Mouse (Mus musculus): Measurements from ENCODE around the gene Rras2.

Rras2 gene

DNA sequence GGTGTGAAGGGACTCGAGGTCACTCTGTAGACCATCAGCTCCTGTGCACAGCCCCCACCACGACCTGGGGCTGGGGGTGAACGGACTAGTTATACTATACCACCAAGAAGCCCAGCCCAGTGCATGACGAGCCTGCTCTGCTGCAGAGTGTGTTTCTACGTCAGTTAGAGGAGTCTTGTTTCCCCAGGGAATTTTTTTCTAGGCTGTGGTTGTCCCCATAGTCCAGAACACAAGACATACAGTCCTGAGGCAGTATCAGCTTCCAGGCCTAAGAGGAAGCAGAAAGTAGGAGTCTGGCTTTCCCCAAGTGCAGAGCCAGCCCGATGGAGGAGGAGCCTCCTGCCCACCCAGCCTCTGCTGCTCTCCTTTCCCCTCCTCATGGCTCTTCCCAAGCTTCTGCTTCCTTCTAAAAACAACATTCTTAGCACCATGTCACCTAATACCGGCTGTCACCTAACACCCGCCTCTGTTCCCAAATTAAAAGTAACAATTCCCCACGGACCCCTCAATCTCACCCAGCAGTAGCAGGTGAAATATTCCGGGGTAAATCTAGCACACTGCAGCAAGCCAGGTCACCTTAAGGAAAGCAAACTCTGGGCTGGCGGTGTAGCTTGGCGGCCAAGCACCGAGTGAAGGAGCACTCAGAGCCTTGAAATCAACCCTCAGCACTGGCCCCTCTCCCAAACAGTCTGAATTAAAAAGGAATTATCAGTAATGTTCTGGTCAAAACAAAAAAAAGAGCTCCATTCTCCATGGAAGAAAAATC is 45.5 kb downstream of the Rras2 start:
- peak; percentile 52 for DNase-seq (ENCODE audit: low read depth, low spot score)

DNA sequence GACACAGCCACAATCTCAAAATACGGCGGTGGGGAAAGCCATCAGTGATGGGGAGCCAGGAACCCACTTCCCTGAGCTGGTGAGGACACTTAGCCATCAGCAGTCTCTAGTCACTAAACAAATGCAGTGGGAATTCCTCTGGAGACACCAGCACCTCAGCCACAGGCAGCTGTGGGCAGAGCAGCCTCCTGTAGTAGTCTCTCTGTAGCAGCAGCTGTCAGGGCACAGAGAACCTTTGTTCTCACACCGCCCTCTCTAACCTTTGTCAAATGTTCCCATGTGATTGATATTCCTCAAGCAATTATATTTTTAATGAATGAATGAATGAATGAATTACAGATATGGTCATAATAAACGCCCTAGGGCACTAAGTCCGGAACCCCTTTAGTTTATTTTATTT is 46.2 kb downstream of the Rras2 start:
- DNase-seq (ENCODE audit: low read depth, low spot score) = no peak

DNA sequence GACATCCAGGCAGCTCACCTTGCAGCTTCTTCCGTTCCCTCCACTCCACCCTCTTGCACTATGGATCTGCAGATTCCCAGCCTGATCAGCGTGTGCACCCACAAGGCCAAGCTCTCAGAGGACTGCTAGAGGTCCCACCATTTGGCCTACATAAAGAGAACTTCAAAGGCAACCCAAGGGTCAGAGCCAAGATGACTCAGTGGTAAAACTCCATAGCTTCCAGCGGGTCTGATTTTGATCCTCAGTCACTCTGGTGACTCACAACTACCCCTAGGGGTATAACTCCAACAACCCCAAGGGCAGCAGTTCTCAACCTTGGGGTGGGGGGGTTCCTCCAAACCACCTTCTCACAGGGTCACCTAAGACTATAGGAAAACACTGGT is 47.1 kb downstream of the Rras2 start:
- DNase-seq (ENCODE audit: low read depth, low spot score) = no peak

DNA sequence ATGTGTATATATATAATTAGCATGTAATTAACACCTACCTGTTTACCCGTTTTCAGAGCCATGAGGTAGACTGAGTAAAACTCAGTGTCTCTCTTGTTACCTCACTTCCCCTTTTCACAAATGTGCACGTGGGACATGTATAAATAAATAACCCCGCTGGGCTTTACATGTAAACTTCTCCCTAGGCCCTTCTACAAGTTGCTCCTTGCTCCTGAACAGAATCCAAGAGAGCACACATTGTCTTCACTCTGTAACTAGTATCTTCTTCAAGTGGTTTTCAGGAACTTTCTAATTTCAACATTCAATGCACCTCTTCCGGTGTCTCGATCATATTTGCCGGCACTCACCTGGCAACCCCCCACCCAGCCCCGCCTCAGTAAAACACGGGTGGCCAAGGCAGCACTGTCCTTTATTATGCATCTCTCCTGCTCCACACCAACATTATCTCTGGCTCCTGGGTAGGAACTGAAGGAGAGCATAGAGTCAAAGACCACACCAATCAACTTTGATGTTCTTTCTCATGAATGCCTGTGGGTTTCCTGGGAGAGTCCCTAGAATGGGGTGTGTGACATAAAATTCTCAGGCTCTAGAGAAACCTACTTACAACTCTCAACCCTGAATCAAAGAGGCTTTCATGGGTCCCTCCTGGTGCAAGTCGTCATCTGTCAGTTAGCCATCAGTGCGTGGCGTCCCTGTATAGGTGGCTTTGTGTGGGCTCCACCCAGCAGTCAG is 47.7 kb downstream of the Rras2 start:
- DNase-seq (ENCODE audit: low read depth, low spot score) = no peak

DNA sequence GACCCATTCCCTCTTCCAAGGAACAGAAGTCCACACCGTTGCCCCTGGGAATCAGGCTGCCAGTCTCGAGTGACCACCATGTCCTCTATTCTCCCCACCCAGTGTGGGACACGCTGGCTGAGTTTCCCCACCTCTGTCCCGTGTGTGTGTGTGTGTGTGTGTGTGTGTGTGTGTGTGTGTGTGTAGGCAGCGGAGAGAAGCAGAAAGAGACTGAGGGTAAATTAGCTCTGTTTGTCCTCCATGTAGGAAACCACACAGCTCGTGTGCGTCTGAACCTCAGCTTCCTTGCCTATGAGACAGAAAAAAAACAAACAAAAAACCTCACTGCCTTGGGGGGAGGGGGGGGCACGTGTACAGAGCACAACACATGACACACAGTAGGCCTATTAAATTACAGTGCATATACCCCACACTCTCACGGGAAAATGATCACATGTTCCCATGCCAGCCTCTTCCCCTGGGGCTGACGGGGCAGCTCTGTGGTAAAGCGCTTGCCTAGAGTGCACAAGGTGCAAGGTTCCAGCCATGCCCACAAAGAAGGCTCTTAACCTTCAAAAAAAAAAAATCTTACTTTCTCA is 48.5 kb downstream of the Rras2 start:
- no peak for DNase-seq (ENCODE audit: low read depth, low spot score)

DNA sequence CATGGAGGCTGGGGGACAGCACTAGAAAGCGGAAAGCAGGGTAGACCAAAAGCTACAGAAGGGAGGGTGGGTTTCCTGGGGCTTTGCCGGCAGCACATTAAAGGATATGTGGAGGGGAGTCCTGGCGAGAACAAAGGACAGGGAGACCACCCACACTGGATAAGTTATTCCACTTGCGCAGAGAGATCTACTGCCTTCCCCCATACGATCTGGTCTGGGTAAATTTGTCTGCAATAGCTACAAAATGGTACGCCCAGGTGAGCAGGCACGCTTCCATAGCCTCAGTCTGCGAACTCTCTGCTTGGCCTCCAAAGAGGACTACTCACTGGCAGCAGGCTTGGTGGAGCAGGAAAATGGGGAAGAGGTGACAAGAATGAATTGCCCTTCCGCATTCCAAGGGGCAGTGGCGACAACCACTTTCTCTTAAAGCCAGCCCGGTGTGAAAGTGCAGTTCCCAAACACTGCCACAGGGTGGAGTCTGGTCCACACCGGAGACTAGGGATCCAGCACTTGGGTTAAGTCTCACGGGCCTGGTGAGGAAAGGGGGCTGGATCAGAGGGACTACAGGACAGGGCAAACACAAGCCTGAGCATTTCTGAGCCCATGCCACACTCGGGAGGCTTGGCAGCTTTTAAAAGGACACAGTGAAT is 50.9 kb downstream of the Rras2 start:
- DNase-seq (ENCODE audit: low read depth, low spot score) = peak; percentile 71

DNA sequence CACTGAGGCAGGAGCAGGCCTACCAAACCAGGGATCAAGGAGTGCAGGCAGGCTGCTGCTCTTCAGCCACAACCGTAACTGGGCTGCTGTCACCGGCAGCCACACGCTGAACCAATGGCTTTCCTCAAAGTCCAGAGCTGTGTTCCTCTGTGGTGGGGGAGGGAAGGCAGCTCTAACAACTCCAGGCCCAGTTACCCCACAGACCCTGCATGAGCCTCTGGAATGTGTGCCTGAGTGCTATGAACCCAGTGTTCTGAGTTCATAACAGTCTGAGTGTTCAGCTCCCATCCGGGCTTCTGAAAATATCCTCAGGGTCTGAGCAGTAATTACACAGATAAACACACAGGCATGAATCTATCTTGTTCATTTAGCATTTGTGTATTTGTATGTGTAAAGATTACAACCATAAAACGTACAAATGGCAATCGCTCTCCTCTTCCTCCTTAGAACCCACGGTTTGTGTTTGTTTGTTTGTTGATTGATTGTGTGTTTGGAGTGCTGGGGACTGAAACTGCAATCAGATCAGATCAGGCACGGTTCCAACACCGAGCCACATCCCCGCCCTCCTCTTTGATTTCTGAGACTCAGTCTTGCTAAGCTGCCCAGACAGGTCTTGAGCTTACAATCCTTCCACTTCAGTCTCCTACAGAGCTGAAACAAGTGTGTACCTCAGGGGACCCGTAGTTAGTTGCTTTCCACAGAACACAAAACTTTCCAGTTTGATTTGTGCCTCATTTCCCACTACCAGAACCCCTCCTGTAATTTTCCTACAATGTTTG is 52.0 kb downstream of the Rras2 start:
- no peak for DNase-seq (ENCODE audit: low read depth, low spot score)

DNA sequence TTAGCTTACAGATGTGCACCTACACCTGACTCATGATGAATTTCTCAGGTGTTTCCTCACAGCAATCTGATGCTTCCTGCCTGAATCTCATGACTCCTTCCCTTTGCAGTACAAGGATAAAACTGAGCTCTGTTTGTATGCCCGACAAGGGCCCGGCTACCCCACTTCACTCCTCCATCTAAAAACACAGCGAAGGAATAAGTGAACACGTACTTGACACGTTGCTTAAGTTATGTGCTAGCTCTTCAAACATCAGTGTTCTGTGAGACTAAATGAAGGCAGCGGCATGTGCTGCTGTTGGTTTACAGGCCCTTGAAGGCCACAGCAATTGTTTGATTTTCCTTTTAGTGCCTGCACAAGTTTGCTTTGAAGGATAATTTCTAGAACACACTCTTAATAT is 53.6 kb downstream of the Rras2 start:
- no peak for DNase-seq (ENCODE audit: low read depth, low spot score)

DNA sequence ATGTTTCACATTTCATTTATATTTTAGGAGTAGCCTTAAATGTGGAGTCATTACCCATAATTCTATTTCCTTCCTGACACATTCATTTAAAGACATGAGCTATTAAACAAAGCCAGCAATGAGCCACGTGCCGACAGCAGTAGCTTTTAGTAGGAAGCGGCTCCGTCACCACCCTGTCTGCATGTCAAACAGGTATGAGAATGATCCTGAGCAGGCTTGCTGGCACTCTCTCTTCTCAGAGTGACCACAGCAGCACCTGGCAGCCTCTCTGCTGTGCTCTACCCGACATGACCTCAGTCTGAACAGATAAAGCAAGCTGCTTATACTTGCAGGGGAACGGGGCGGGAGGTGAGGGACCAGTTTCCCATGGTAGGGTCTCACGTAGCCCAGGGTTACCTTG is 54.0 kb downstream of the Rras2 start:
- peak; percentile 15 for DNase-seq (ENCODE audit: low read depth, low spot score)

DNA sequence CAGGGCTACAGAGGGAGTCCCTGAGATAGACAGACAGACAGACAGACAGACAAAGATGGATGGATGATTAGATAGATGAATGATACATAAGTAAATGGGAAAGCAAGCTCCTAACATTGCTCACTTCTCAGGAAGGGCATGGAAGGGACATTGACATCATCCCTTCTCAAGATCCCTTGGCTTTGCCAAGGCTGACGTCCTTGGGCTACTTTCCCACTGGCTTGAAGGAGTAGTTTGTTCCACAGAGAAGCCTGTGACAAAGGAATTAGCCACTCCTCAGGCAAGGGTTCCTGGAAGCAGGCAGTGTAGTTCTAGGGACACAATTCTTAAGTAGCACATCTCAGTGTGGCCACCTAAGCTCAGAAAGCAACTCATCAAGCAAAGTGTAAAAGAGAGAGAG is 55.1 kb downstream of the Rras2 start:
- DNase-seq (ENCODE audit: low read depth, low spot score) = peak; percentile 72

DNA sequence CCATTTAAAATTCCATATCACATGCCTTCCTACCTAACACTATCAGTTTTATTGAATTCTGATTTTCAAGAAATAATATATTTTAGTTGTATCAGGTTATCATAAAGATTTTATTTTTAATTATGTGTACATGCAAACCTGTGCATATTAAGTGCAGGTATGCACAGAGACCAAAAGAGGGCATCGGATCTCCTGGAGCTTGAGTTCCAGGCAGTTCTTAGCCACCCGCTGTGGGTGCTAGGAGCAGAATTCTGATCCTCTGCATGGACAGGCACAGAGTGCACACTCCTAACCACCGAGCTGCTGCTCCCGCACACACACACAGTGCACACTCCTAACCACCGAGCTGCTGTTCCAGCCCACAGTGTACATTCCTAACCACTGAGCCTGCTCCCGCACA is 57.1 kb downstream of the Rras2 start:
- DNase-seq (ENCODE audit: low read depth, low spot score) = no peak

DNA sequence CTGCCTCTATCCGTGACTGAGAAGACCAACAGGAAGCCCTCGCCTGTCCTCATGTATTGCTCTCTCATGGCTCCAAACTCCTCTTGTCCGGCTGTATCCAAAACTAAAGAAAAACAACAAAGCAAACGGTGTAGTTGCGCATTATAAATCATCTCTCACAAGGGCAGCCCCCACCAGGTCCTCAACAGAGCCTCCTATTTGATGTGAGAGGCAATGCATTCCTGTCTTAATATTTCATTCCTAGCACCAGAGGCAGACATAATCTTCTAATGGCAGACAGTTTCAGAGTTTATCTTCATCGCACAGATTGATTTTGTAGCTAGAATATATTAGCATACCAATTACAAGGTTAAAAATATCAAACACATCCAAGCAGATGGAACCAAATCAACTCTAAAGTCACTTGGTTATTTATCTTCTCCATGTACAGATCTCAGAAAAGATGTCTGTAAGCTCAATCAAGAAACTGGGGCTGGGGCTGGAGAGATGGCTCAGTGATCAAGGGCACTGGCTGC is 58.6 kb downstream of the Rras2 start:
- no peak for DNase-seq (ENCODE audit: low read depth, low spot score)

DNA sequence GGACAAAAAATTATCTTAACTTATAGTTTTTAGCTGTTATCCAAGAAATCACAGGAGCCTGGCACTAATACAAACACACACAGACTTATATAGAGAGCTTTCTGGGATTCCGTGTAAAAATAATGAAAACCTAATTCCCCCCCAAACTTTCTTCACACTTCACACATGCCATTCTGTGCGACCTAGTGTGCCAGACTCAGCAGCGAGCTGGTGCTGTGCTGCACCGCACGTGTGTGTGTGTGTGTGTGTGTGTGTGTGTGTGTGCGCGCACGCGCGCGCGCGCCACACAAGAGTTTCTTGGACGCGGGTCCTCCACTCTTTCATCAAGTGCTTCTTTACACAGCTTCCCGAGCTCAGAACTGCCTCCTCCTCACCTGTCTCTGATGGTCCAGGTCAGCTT is 59.4 kb downstream of the Rras2 start:
- no peak for DNase-seq (ENCODE audit: low read depth, low spot score)

DNA sequence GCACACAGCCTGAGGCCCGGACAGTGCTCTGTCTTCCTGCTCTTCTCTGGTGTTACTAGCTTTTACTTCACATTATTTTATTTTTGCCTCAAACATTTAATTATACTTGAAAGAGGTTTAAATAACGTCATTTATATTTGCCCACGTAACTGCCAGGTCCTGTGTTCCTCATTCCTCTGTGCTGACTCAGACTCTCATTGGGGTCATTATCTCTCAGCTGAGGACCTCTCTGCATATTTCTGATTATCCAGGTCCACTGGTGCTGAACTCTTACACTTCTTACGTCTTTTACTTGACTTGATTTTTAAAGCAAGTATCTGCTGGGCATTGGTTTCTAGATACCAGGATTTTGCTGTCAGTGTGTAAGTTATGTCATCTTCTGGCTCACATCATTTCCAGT is 63.9 kb downstream of the Rras2 start:
- DNase-seq (ENCODE audit: low read depth, low spot score) = no peak

DNA sequence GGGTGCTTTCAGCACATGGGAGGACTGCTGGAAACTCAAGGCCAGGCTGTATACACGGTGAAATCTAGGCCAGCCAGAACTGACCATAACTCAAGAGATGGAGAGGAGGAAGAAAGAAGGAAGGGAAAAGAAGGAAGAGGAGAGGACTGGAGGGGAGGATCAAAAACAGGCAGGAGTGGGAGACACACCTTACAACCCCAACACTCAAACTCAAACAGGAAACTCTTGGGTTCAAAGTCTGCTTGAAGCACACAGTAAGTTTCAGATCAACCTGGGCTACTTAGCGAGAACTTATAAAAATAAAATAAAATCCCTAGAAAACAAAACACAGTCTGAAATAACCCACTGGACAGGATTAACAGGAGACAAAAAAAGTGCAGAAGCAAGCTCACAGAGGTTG is 71.8 kb downstream of the Rras2 start:
- no peak for DNase-seq (ENCODE audit: low read depth, low spot score)

DNA sequence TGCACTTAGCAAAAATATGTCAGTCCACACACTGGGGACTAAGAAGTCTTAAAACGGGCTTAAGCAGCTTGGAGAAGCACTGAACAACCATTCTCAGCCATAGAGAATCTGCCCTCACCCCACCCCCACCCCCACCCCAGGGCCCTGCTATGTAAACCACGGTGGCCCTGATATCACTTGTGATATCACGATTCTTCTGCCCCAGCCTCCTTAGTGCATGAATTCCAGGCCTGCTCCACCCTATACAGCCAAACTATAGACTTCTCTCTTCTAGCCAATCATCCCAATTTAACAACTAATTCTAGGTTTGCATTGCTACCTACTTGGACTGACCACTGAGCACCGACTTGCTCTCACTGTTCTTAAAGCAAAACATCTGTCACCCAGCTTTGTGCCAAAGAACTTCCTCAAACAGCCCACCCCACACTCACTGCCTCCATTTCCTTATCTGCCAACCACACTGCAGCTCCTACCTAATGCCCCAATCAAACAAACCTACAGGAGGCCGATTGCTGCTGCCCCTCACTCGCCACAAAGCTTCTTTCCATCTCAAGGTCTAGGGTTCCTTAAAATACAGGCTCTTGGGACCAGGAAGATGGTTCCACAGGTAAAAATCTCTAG is 73.5 kb downstream of the Rras2 start:
- no peak for DNase-seq (ENCODE audit: low read depth, low spot score)

DNA sequence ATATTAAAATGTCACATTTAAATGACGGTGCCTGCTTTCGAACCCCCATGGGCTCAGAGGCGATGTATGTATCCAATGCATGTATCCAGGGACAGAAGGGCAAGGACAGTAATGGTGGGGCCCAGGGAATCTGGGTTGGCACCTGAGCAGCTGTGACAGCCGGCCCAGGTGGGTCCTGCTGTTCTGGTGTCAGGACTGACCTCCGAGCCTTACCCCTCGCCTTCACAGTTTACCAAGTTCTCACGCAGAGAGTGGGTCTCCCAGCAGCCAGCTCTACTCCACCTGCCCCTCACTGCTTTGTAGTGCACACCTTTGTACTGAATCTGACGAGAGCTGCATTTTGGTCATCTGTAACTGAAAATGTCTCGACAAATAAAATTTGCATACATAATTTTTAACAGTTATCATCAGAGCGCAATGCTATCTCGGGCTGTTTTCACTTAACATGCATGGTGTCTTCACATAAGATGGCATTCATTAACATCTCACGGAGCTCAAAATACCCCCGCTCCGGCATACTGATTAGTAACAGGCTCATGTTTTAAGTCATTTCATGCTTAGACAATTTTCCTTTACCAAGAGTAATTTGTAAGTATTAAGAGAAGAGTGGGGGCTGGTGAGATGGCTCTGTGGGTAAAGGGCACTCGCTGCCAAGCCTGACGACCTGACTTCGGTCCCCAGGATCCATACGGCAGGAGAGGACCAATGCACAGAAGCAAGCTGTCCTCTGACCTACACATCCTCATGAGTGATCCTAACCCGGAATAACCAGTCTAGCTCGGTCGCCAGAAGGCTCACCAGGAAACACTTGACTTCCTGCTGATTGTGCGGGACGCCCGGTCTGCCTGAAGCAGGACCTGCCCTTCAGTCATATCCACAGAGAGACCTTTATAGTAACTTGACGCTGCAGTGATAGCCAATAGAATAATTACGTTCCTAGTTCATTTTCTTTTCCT is 74.3 kb downstream of the Rras2 start:
- DNase-seq (ENCODE audit: low read depth, low spot score) = no peak

DNA sequence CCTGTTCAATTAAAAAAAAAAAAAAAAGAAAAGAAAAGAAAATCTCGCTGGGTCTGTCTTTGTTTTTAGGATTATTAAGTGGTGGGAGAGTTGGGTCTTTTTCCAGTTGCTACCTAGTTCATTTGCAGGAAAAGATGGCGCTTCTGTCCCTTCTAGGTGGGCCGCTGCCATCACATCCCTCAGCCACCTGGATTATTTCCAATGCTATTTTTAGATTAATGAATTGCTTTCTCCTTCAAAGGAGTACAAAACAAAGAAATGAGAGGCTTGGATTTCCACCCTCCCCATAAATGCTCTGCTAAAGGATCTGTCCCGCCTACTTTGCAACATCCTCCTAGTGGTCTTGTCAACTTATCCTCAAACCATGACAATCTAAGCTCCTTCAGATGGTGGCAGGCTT is 76.2 kb downstream of the Rras2 start:
- no peak for DNase-seq (ENCODE audit: low read depth, low spot score)

DNA sequence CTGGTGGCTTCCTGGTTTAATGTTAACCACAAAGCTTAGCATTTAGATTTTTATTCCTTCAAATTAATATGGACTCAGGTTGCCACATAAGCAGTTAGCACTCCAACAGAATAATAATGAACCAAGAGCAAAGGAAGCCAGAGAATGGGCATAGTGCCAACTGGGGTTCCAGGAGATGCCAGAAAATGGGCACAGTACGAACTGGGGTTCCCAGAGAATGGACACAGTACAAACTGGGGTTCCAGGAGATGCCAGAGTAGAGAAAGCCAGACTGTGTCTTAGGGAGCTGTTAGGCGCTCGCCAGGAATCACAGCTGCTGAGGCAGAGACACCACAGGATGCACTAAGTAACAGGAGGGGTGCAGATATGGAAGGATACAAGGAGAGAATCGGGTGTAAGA is 80.3 kb downstream of the Rras2 start:
- DNase-seq (ENCODE audit: low read depth, low spot score) = no peak

DNA sequence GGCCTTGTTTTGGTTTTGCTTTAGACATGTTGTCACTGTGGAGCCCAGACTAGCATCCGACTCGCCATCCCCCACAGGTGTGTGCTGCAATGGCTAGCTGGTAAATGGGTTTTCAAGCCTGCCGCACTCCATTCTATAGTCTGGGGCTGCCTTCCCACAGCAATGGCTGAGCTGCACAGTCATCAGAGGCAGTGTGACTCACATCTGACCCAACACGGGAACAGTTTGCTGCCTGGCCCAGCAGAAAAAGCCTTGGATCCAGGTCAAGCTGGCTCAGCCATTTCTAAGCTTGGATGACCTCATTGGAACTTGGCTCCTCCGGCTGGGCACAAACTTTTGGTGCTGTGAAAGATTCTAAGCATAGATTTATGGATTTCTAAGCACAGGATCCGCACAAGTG is 88.0 kb downstream of the Rras2 start:
- DNase-seq (ENCODE audit: low read depth, low spot score) = peak; percentile 87
